Mouse (Mus musculus) limb, embryonic 12.5 days (tissue): Measurements from ENCODE around the gene Ipmk. TPM values are rescaled to one million over a fixed set of nuclear protein-coding genes. Genes with fewer than 3 reads are reported as not detected.

Experiments used
- ATAC-seq: fragments of 200-750 bp; cut with Nextera tagmentation; 2 replicates; pipeline ENCODE4 v1.8.0; 2017; ENCODE audit warnings: low read depth, moderate TSS enrichment; ENCODE audit not compliant: insufficient number of reproducible peaks, insufficient read depth, low FRiP score, low TSS enrichment
- H3K27ac ChIP-seq: fragments of 300-500 bp; sonication (generic); 2 replicates; pipeline ENCODE4 v1.5.1; 2016; ENCODE audit warnings: mild to moderate bottlenecking, moderate library complexity
- H3K27me3 ChIP-seq: fragments of 300-500 bp; sonication (generic); 2 replicates; pipeline ENCODE4 v1.6.1; 2016; ENCODE audit warnings: mild to moderate bottlenecking, moderate library complexity
- H3K36me3 ChIP-seq: fragments of 300-500 bp; sonication (generic); 2 replicates; pipeline ENCODE4 v1.6.1; 2016; ENCODE audit warnings: mild to moderate bottlenecking, moderate library complexity
- H3K4me1 ChIP-seq: fragments of 300-500 bp; sonication (generic); replicated peaks from 2 replicates; pipeline ENCODE4 v1.6.1; 2016
- H3K4me2 ChIP-seq: fragments of 300-500 bp; sonication (generic); 2 replicates; pipeline ENCODE4 v1.6.1; 2016; ENCODE audit warnings: mild to moderate bottlenecking, moderate library complexity
- H3K4me3 ChIP-seq: fragments of 300-500 bp; sonication (generic); replicated peaks from 2 replicates; pipeline ENCODE4 v1.5.1; 2016; ENCODE audit warnings: mild to moderate bottlenecking
- H3K9ac ChIP-seq: fragments of 300-500 bp; sonication (generic); replicated peaks from 2 replicates; pipeline ENCODE4 v1.6.1; 2016; ENCODE audit warnings: mild to moderate bottlenecking, moderate library complexity
- H3K9me3 ChIP-seq: fragments of 300-500 bp; sonication (generic); 2 replicates; pipeline ENCODE4 v1.6.1; 2016; ENCODE audit warnings: mild to moderate bottlenecking, moderate library complexity
- WGBS: fragments of 180-500 bp; shearing (Covaris S2); methylation state at CpG from one replicate; pipeline ENCODE4 v1.1.7; 2016; 5-methylcytosine and 5-hydroxymethylcytosine counted together
- polyA plus RNA-seq: library from polyadenylated mRNA; unstranded; fragments of >200 nt; fragmentation: Nextera tagmentation; extraction: Ambion mirVana; gene quantifications from 2 replicates; pipeline ENCODE4 v1.2.1, GENCODE M21; 2016

Gene Ipmk
- polyA plus RNA-seq, 1 experiment from 2014 or later, result 18.7 TPM

GRCm38 (mm10) chr10:71349290-71349689, 1.7 kb downstream of the Ipmk start:
- Histone ChIP-seq H3K4me3 (peak overlapping the region; percentile 91), H3K27me3 (no peaks in the 10 kb centered on the region), H3K4me1 (peaks cover 17% of the 10 kb centered on the region), H3K27ac (no peak overlapping the region), H3K36me3 (peaks cover 8% of the 10 kb centered on the region; the same call in 1 of the 2 replicates), H3K9ac (0 out of 2 replicates have a peak overlapping the region, but pooled peaks have one; percentile 85), H3K4me2 (peak overlapping the region; percentile 93), H3K9me3 (no peaks in the 10 kb centered on the region)
- ATAC-seq, result no peak
- 82% methylated on average over 1 of the region's 1 CpGs for WGBS

- WGBS, result 92% methylated on average over 7 of the region's 7 CpGs
- peaks cover 18% of the 10 kb centered on the region for H3K4me1 ChIP-seq
- no peaks in the 10 kb centered on the region for H3K9me3 ChIP-seq
- ATAC-seq, result no peak
- no peak overlapping the region for H3K9ac ChIP-seq
- no peak overlapping the region for H3K4me2 ChIP-seq
- peaks cover 8% of the 10 kb centered on the region; the same call in 1 of the 2 replicates for H3K36me3 ChIP-seq
- no peak overlapping the region for H3K27ac ChIP-seq
- no peak overlapping the region for H3K4me3 ChIP-seq
- no peaks in the 10 kb centered on the region for H3K27me3 ChIP-seq
Observed at GRCm38 (mm10) chr10:71351301-71351700, 3.7 kb downstream of the Ipmk start.

- Histone ChIP-seq H3K4me1 (peaks cover 15% of the 10 kb centered on the region), H3K27me3 (no peaks in the 10 kb centered on the region), H3K27ac (no peak overlapping the region), H3K36me3 (peaks cover 8% of the 10 kb centered on the region; the same call in 1 of the 2 replicates), H3K9ac (no peak overlapping the region), H3K4me2 (no peak overlapping the region), H3K4me3 (no peak overlapping the region), H3K9me3 (no peaks in the 10 kb centered on the region)
- ATAC-seq, result no peak
- WGBS, result 66% methylated on average over 9 of the region's 9 CpGs
Observed at GRCm38 (mm10) chr10:71353850-71354249, 6.3 kb downstream of the Ipmk start.

- H3K4me3 ChIP-seq, result no peak overlapping the region
- H3K27me3 ChIP-seq, result no peaks in the 10 kb centered on the region
- no peaks in the 10 kb centered on the region for H3K9me3 ChIP-seq
- H3K4me1 ChIP-seq, result 0 out of 2 replicates have a peak, but pooled peaks cover 7% of the 10 kb centered on the region
- WGBS, result 86% methylated on average over 12 of the region's 12 CpGs
- no peak for ATAC-seq
- H3K27ac ChIP-seq, result no peak overlapping the region
- peaks cover 8% of the 10 kb centered on the region; the same call in 1 of the 2 replicates for H3K36me3 ChIP-seq
- H3K9ac ChIP-seq, result no peak overlapping the region
- no peak overlapping the region for H3K4me2 ChIP-seq
Observed at GRCm38 (mm10) chr10:71354947-71355346, 7.4 kb downstream of the Ipmk start.

GRCm38 (mm10) chr10:71361044-71361443, 13.5 kb downstream of the Ipmk start:
- WGBS, result 75% methylated on average over 7 of the region's 7 CpGs
- Histone ChIP-seq H3K4me3 (no peak overlapping the region), H3K27ac (no peak overlapping the region), H3K9ac (no peak overlapping the region), H3K4me2 (no peak overlapping the region), H3K36me3 (0 out of 2 replicates have a peak, but pooled peaks cover 8% of the 10 kb centered on the region), H3K4me1 (peaks cover 6% of the 10 kb centered on the region; the same call in 1 of the 2 replicates), H3K9me3 (no peaks in the 10 kb centered on the region), H3K27me3 (no peaks in the 10 kb centered on the region)
- ATAC-seq, result no peak

GRCm38 (mm10) chr10:71361836-71362562, 14.4 kb downstream of the Ipmk start:
- H3K4me3 ChIP-seq, result no peak overlapping the region
- H3K27ac ChIP-seq, result no peak overlapping the region
- no peak for ATAC-seq
- H3K36me3 ChIP-seq, result peaks cover 10% of the 10 kb centered on the region; the same call in 1 of the 2 replicates
- H3K9ac ChIP-seq, result no peak overlapping the region
- H3K9me3 ChIP-seq, result no peaks in the 10 kb centered on the region
- no peak overlapping the region; the same call in 1 of the 2 replicates for H3K4me2 ChIP-seq
- no peaks in the 10 kb centered on the region for H3K27me3 ChIP-seq
- 32% methylated on average over 18 of the region's 18 CpGs for WGBS
- peaks cover 6% of the 10 kb centered on the region; the same call in 1 of the 2 replicates for H3K4me1 ChIP-seq

DNA sequence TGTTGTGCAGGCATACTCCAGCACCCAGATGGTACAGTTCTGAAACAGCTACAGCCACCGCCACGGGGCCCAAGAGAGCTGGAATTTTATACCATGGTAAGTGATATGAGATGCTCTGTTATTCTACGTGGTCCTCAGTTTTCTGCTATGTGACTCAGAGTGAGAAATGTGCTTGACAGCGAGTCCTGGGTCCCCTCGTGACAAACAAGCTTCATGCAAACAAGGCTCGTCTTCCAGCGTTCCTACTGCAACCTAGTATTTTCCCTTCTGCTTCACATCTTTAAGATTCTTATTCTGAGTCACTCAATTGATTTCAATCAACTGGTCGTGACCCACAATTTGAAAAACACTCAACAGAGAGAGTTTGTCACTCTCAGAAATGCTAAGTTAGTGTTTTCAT, 15.9 kb downstream of the Ipmk start:
- Histone ChIP-seq H3K4me1 (peaks cover 6% of the 10 kb centered on the region; the same call in 1 of the 2 replicates), H3K27ac (no peak overlapping the region), H3K9me3 (no peaks in the 10 kb centered on the region), H3K4me2 (no peak overlapping the region), H3K9ac (no peak overlapping the region), H3K36me3 (peaks cover 17% of the 10 kb centered on the region; the same call in 1 of the 2 replicates), H3K27me3 (no peaks in the 10 kb centered on the region), H3K4me3 (no peak overlapping the region)
- WGBS, result 93% methylated on average over 8 of the region's 8 CpGs
- ATAC-seq, result no peak

DNA sequence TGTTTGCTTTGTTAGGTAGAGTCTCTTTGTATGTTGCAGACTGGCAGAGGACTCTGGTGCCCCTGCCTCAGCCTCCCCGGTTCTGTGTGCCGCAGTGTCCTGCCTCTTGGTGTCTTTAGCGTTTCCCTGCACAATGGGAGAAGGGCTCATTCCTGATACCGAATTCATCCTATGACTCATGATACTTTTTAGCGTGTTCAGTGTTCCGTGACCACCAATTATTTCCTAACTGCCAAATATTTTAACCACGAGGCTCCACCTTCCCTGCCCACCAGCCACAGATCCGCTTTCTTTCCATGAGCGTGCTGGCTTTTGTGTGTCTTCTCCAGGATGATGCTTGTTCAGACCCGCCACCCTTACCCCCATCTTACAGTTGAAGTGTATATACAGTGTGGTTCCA, 16.3 kb downstream of the Ipmk start:
- Histone ChIP-seq H3K9me3 (no peaks in the 10 kb centered on the region), H3K4me1 (peaks cover 6% of the 10 kb centered on the region; the same call in 1 of the 2 replicates), H3K27me3 (no peaks in the 10 kb centered on the region), H3K27ac (no peak overlapping the region), H3K4me3 (no peak overlapping the region), H3K4me2 (no peak overlapping the region), H3K36me3 (peaks cover 19% of the 10 kb centered on the region; the same call in 1 of the 2 replicates), H3K9ac (no peak overlapping the region)
- no peak for ATAC-seq
- WGBS, result 96% methylated on average over 10 of the region's 10 CpGs

GRCm38 (mm10) chr10:71368128-71368940, 20.8 kb downstream of the Ipmk start:
- H3K9me3 ChIP-seq, result no peaks in the 10 kb centered on the region
- H3K4me2 ChIP-seq, result no peak overlapping the region
- H3K4me1 ChIP-seq, result no peaks in the 10 kb centered on the region
- no peak overlapping the region for H3K9ac ChIP-seq
- WGBS, result 89% methylated on average over 16 of the region's 16 CpGs
- no peak for ATAC-seq
- H3K27me3 ChIP-seq, result no peaks in the 10 kb centered on the region
- peaks cover 23% of the 10 kb centered on the region; the same call in 1 of the 2 replicates for H3K36me3 ChIP-seq
- H3K27ac ChIP-seq, result no peak overlapping the region
- H3K4me3 ChIP-seq, result no peak overlapping the region

DNA sequence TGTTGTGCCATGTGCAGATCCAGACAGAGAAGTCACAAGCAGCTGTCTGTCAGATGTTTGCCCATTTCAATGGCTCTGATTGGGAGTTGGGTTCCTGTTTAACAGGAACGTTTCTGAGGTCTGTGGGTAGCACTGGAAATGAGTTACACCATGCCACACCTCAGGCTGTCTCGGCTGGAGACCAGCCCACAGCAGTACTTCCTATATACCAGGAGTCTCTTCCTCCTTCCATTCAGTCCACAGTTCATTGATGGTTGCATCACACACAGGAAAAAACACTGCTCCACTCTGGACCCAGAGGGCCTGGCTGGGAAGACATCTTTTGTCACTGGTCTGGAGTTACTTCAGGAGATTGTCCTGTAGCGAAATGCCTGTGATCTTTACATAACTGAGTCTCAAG, 21.9 kb downstream of the Ipmk start:
- Histone ChIP-seq H3K27ac (no peak overlapping the region), H3K4me2 (no peak overlapping the region), H3K4me1 (no peaks in the 10 kb centered on the region), H3K4me3 (no peak overlapping the region), H3K36me3 (peaks cover 34% of the 10 kb centered on the region; the same call in 1 of the 2 replicates), H3K27me3 (no peaks in the 10 kb centered on the region), H3K9me3 (no peaks in the 10 kb centered on the region), H3K9ac (no peak overlapping the region)
- ATAC-seq, result no peak
- WGBS, result 79% methylated on average over 3 of the region's 3 CpGs

GRCm38 (mm10) chr10:71371881-71372280, 24.3 kb downstream of the Ipmk start:
- no peaks in the 10 kb centered on the region for H3K27me3 ChIP-seq
- H3K4me3 ChIP-seq, result no peak overlapping the region
- 79% methylated on average over 6 of the region's 6 CpGs for WGBS
- H3K27ac ChIP-seq, result no peak overlapping the region
- no peaks in the 10 kb centered on the region for H3K4me1 ChIP-seq
- peaks cover 29% of the 10 kb centered on the region for H3K36me3 ChIP-seq
- no peaks in the 10 kb centered on the region for H3K9me3 ChIP-seq
- no peak overlapping the region for H3K4me2 ChIP-seq
- no peak for ATAC-seq
- no peak overlapping the region for H3K9ac ChIP-seq
